Mouse (Mus musculus) ZHBTc4 (cell line): ENCODE results near the gene Klf1.
A peak's percentile ranks its signal among the peaks of the same experiment; 100 is the strongest.

Experiments
- DNase-seq: peaks from one replicate; pipeline ENCODE4 v3.0.0-alpha.2; 2011; ENCODE audit warnings: low read depth, low spot score

The Klf1 gene

DNA sequence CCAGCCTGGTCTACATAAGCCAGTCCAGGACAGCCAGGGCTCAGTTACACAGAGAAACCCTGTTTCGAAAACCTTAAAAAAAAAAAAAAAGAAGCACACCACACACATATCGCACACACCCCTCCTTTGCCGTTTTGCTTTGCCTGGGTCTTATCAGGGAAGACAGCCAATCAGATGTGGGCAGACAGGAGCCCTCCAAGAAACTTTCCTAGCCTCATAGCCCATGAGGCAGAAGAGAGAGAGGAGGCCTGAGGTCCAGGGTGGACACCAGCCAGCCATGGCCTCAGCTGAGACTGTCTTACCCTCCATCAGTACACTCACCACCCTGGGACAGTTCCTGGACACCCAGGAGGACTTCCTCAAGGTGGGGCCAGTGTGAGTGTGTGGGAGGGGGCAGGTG is at the start of gene Klf1:
Klf1 (plus strand) TSS at position 177 of the 400 bp plus-strand sequence.
- DNase-seq, result no peak

DNA sequence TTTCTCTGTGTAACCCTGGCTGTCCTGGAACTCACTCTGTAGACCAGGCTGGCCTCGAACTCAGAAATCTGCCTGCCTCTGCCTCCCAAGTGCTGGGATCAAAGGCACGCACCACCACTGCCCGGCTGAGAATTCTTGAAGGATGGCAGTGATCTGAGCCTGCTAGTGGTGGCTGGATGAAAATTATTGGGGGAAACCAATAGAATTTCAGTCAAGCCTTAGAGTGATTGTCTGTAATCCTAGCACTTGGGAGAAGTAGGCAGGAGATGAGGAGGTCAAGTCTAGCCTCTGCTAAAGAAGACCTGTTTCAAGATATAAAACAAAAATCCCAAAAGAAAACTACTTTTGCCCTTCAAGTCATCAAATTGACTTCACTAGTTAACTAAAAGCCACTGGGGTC is 45.3 kb upstream of the Klf1 start:
- DNase-seq, result no peak

- DNase-seq, result peak; percentile 96
These were observed 44.8 kb upstream of the Klf1 start, which contains the start of gene Farsa for GRCm38 (mm10) chr8:84856864-84857441. Farsa (plus strand) TSS chr8:84856989.

DNA sequence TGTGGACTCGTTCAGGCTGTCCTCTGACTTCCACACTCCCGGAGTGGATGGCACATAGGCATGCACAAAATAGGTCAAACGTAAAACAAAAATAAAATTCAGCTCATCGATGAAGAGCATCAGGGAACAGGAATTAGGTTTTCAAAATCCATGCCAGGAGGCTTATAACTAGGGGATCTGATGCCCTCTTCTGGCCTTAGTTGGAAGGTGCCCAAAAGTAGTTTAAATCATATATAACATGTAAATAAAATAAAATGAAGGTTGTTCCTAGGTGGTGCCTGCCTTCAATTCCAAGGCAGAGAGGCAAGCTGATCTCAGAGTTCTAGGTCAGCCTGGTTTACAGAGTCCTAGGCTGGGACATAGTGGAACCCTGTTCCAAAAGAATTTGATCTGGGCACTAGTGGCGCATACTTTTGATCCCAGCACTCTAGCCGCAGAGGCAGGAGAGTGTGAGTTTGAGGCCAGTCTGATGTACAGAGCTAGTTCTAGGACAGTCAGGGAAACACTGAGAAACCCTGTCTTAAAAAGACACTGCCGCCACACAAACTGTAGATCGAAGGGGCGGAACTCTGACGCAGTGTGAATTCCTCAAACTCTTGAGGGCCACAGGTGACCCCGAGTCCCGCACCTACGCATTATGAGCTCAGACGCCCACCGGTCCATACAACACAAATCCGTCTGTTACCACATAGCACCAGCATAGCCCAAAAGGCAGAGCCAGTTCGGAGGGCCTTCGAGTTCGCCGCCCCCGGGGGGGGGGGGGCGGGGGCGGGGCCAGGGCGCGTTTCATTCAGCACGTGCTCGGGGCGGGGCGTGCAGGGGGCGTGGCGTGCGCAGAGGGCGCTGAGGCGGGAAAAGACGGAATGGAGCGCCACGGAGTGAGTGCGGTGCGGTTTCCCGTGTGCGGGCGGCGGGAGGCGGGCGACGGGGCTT is 30.1 kb upstream of the Klf1 start, which contains the start of gene Syce2:
Syce2 (plus strand) TSS at position 736 of the 933 bp plus-strand sequence.
- DNase-seq, result peak; percentile 91

DNA sequence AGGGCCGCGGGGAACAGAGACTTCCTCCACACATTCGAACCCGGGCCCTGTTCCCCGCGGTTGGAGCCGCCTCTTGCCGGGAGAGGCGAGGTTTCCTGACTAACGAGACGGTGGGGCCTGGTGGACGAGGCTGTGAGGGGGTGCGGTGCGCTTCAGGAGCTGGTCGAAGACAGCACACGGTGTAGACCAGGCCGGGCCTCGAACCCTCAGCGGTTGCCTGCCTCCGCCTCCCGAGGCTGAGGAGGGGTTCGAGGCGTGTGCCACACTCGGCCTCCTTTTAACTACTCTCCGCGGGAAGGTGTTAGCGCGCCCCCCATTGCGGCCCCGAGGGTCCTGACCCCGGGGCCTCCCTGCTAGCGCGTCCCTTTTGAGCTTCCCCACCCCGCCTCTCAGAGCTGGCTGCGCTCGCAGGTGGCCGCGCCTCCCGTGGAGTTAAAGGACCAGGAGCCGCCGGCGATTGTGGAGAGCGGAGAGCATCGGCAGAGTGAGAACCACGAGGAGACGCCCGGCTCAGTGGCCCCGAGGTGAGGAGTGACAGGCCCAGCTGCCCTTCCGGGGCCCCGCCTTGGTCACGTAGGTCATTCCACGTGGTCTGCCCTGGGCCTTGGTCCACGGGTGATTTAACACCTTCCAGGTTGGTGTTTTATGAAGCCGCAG is 29.3 kb upstream of the Klf1 start:
- peak; percentile 74 for DNase-seq

- DNase-seq, result no peak
These were observed 28.7 kb upstream of the Klf1 start for GRCm38 (mm10) chr8:84873016-84873415.

- no peak for DNase-seq
These were observed 27.4 kb upstream of the Klf1 start for GRCm38 (mm10) chr8:84874339-84874738.

- no peak for DNase-seq
These were observed 24.3 kb upstream of the Klf1 start for GRCm38 (mm10) chr8:84877297-84878035.

- no peak for DNase-seq
These were observed 22.8 kb upstream of the Klf1 start for GRCm38 (mm10) chr8:84878915-84879314.

DNA sequence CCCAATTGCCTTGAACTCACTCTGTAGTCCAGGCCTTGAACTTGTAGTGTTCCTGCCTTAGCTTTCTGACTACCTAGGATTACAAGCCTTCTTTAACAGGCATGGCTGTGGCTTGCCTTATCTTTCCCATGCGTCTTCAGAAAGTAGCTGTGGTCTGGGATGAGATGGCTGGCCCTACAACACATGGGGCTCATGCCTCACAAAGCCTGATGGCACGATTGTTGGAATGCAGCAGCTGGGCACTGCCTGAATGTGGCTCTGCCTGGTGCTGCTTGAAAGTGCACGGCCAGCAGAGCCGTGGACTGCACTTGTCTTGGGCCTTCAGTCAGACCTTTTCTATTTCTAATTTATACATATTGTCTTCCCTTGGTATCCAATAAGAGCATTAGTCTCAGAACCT is 17.0 kb upstream of the Klf1 start:
- no peak for DNase-seq

GRCm38 (mm10) chr8:84888280-84888679 is 13.4 kb upstream of the Klf1 start:
- DNase-seq, result no peak

DNA sequence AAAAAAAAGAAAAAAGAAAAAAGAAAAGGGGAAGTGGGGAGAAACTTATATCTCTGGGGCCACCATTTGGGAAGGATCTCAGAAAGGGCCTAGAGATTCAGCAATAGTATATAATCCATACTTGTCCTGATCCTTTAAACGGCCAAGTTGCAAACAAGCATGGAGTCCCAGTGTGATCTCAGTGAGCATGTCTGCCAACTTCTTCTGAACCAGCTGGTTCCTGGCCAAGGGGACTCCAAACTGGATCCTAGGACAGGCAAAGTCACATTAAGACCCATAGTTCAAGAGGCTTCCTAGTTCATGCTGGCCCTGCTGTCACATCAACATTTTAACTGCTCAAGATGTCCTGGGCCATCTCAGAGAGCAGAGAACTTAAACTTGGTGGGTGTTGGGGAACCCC is 12.6 kb upstream of the Klf1 start:
- DNase-seq, result no peak

DNA sequence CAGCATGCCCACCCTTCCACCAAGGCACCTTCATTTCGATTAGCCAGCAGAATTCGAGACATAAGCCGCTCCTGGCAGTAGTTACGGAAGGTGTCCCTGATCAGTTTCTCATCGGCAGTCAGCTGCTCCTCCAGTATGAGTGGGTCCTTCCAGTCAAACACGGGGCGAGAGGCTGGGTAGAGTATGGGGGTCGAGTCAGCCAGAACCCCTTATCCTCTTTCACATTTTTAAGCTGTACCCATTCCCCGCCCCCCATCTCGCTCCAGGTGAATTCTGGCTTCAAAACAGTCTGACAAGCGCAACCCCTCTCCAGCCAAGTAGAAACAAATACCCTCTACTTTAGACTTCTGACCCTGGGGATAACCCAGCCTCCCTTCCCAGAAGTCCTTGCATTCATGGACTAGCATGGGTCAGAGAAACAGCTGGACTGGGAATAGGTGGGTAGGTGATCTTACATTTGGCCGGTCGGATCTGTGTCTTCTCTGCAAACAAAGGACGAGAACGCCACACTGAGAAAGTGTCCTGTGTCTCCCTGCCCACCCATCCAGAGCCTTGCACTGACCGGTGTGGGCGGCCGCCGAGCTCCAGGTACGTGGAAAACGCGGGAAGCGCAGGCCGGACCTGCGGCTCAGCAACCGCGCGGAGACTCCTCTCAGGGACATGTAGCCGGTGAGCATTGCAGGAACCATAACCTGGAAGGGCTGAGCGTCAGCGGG is 8.6 kb upstream of the Klf1 start:
- DNase-seq, result no peak

- DNase-seq, result peak; percentile 98
These were observed 8.0 kb upstream of the Klf1 start, which contains the start of gene Gcdh for GRCm38 (mm10) chr8:84893709-84894134. Gcdh (minus strand) TSS chr8:84893921.

GRCm38 (mm10) chr8:84895963-84896362 is 5.8 kb upstream of the Klf1 start:
- no peak for DNase-seq

DNA sequence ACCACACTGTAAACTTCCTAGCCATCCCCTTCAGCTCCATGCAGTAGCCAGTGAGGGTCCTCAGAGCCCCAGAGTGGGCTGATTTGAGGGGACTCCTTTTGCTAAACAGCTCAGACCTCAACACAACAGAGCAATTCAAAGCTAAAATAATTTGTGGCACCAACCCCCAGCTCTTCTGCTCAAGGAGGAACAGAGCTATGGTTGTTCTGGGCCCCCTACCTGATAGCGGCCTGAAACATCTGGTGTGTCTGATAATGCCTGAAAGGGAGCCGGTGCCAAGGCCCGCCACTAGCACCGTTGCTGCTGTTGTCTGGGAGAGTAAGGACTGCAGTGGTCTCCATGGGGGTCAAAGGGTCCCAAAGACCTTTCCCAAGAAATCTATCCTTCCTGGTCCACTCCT is 657 bp upstream of the Klf1 start:
- DNase-seq, result no peak

GRCm38 (mm10) chr8:84902367-84902919 is 715 bp downstream of the Klf1 start:
- no peak for DNase-seq

DNA sequence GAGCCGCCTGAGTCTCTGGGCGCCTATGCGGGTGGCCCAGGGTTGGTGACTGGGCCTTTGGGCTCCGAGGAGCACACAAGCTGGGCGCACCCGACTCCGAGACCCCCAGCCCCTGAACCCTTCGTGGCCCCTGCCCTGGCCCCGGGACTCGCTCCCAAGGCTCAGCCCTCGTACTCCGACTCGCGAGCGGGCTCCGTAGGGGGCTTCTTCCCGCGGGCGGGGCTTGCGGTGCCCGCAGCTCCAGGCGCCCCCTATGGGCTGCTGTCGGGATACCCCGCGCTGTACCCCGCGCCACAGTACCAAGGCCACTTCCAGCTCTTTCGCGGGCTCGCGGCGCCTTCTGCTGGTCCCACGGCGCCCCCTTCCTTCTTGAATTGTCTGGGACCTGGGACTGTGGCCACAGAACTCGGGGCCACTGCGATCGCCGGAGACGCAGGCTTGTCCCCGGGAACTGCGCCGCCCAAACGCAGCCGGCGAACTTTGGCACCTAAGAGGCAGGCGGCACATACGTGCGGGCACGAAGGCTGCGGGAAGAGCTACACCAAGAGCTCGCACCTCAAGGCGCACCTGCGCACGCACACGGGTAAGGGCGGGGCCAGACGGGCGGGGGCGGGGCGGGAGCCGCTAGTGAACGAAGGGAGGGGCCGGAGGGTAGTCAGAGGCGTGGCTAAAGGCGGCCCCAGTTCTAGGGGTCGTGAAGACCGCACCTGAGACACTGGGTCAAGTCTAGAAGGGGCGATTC is 1.4 kb downstream of the Klf1 start:
- DNase-seq, result peak; percentile 95

DNA sequence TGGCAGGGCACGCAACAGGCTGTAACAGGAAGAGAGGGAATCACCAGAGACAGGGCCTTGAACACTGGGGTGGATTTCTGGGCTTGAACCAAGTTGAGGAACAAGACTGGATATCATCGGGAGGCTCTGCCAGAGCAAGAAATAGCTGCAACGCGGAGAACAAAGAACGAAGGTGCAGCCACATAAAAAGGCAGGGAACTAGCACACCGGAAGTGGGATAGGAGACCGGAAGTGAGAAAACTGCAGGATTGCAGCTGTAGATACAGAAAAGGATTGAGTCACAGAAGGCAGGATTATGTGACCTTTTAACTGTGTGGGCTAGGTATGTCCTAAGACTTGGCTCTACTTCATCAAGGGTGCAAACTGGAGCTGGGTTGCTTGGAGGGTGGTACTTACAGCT is 2.6 kb downstream of the Klf1 start:
- no peak for DNase-seq

GRCm38 (mm10) chr8:84907037-84907436 is 5.3 kb downstream of the Klf1 start:
- DNase-seq, result no peak
